Mouse (Mus musculus): Measurements from ENCODE around the gene Apmap. TPM values are rescaled to one million over a fixed set of nuclear protein-coding genes. Genes with fewer than 3 reads are reported as not detected.

Apmap gene
- polyA plus RNA-seq, 1 experiment: 83.3 TPM

GRCm38 (mm10) chr2:150637702-150638369 is 29.5 kb upstream of the Apmap start:
- TF ChIP-seq CTCF (IDR thresholded peaks at IDR 0.05; ENCODE audit: borderline replicate concordance, insufficient read depth, low read depth, low read length): no peak
- TF ChIP-seq POLR2A (IDR thresholded peaks at IDR 0.05; ENCODE audit: borderline replicate concordance, insufficient read depth, low read length): no peak
- Histone ChIP-seq H3K4me3 (replicated peaks; ENCODE audit: insufficient read depth, low read depth, low read length) (no peak overlapping the region), H3K4me1 (ENCODE audit: control insufficient read depth, insufficient read depth, low read length) (no peaks in the 10 kb centered on the region), H3K27me3 (ENCODE audit: control insufficient read depth, insufficient read depth, low read length) (no peaks in the 10 kb centered on the region), H3K27ac (ENCODE audit: insufficient read depth, low read length) (no peak overlapping the region)
- no peak for DNase-seq
- WGBS: 33% methylated on average over 6 of the region's 6 CpGs

- Histone ChIP-seq H3K4me1 (ENCODE audit: control insufficient read depth, insufficient read depth, low read length) (no peaks in the 10 kb centered on the region), H3K27me3 (ENCODE audit: control insufficient read depth, insufficient read depth, low read length) (no peaks in the 10 kb centered on the region), H3K4me3 (replicated peaks; ENCODE audit: insufficient read depth, low read depth, low read length) (no peak overlapping the region), H3K27ac (ENCODE audit: insufficient read depth, low read length) (no peak overlapping the region)
- no peak for TF ChIP-seq POLR2A (IDR thresholded peaks at IDR 0.05; ENCODE audit: borderline replicate concordance, insufficient read depth, low read length)
- no peak for TF ChIP-seq CTCF (IDR thresholded peaks at IDR 0.05; ENCODE audit: borderline replicate concordance, insufficient read depth, low read depth, low read length)
- no peak for DNase-seq
- WGBS: 74% methylated on average over 3 of the region's 3 CpGs
These were observed 27.6 kb upstream of the Apmap start for GRCm38 (mm10) chr2:150635877-150636446.

GRCm38 (mm10) chr2:150629255-150629654 is 20.9 kb upstream of the Apmap start:
- 82% methylated on average over 4 of the region's 4 CpGs for WGBS
- Histone ChIP-seq H3K27me3 (ENCODE audit: control insufficient read depth, insufficient read depth, low read length) (no peaks in the 10 kb centered on the region), H3K27ac (ENCODE audit: insufficient read depth, low read length) (no peak overlapping the region), H3K4me3 (replicated peaks; ENCODE audit: insufficient read depth, low read depth, low read length) (no peak overlapping the region), H3K4me1 (ENCODE audit: control insufficient read depth, insufficient read depth, low read length) (no peaks in the 10 kb centered on the region)
- DNase-seq: no peak
- TF ChIP-seq POLR2A (IDR thresholded peaks at IDR 0.05; ENCODE audit: borderline replicate concordance, insufficient read depth, low read length): no peak
- no peak for TF ChIP-seq CTCF (IDR thresholded peaks at IDR 0.05; ENCODE audit: borderline replicate concordance, insufficient read depth, low read depth, low read length)

- H3K27ac ChIP-seq (ENCODE audit: insufficient read depth, low read length): no peak overlapping the region
- no peak overlapping the region for H3K4me3 ChIP-seq (replicated peaks; ENCODE audit: insufficient read depth, low read depth, low read length)
- no peak for DNase-seq
- no peaks in the 10 kb centered on the region for H3K27me3 ChIP-seq (ENCODE audit: control insufficient read depth, insufficient read depth, low read length)
- no peak for TF ChIP-seq CTCF (IDR thresholded peaks at IDR 0.05; ENCODE audit: borderline replicate concordance, insufficient read depth, low read depth, low read length)
- no peak for TF ChIP-seq POLR2A (IDR thresholded peaks at IDR 0.05; ENCODE audit: borderline replicate concordance, insufficient read depth, low read length)
- no peaks in the 10 kb centered on the region for H3K4me1 ChIP-seq (ENCODE audit: control insufficient read depth, insufficient read depth, low read length)
- 62% methylated on average over 6 of the region's 6 CpGs for WGBS
These were observed 18.8 kb upstream of the Apmap start for GRCm38 (mm10) chr2:150627140-150627539.

- 86% methylated on average over 8 of the region's 8 CpGs for WGBS
- H3K4me3 ChIP-seq (replicated peaks; ENCODE audit: insufficient read depth, low read depth, low read length): no peak overlapping the region
- no peaks in the 10 kb centered on the region for H3K27me3 ChIP-seq (ENCODE audit: control insufficient read depth, insufficient read depth, low read length)
- TF ChIP-seq POLR2A (IDR thresholded peaks at IDR 0.05; ENCODE audit: borderline replicate concordance, insufficient read depth, low read length): no peak
- no peak for TF ChIP-seq CTCF (IDR thresholded peaks at IDR 0.05; ENCODE audit: borderline replicate concordance, insufficient read depth, low read depth, low read length)
- H3K27ac ChIP-seq (ENCODE audit: insufficient read depth, low read length): no peak overlapping the region
- no peak for DNase-seq
- H3K4me1 ChIP-seq (ENCODE audit: control insufficient read depth, insufficient read depth, low read length): no peaks in the 10 kb centered on the region
These were observed 16.6 kb upstream of the Apmap start for GRCm38 (mm10) chr2:150624926-150625325.

GRCm38 (mm10) chr2:150623957-150624356 is 15.6 kb upstream of the Apmap start:
- no peak for TF ChIP-seq POLR2A (IDR thresholded peaks at IDR 0.05; ENCODE audit: borderline replicate concordance, insufficient read depth, low read length)
- H3K27ac ChIP-seq (ENCODE audit: insufficient read depth, low read length): no peak overlapping the region
- H3K4me1 ChIP-seq (ENCODE audit: control insufficient read depth, insufficient read depth, low read length): no peaks in the 10 kb centered on the region
- H3K4me3 ChIP-seq (replicated peaks; ENCODE audit: insufficient read depth, low read depth, low read length): no peak overlapping the region
- H3K27me3 ChIP-seq (ENCODE audit: control insufficient read depth, insufficient read depth, low read length): no peaks in the 10 kb centered on the region
- DNase-seq: no peak
- 82% methylated on average over 3 of the region's 3 CpGs for WGBS

- 55% methylated on average over 3 of the region's 3 CpGs for WGBS
- DNase-seq: no peak
- H3K27ac ChIP-seq (ENCODE audit: insufficient read depth, low read length): no peak overlapping the region
- H3K27me3 ChIP-seq (ENCODE audit: control insufficient read depth, insufficient read depth, low read length): no peaks in the 10 kb centered on the region
- TF ChIP-seq CTCF (IDR thresholded peaks at IDR 0.05; ENCODE audit: borderline replicate concordance, insufficient read depth, low read depth, low read length) (no peak), POLR2A (IDR thresholded peaks at IDR 0.05; ENCODE audit: borderline replicate concordance, insufficient read depth, low read length) (no peak)
- no peaks in the 10 kb centered on the region for H3K4me1 ChIP-seq (ENCODE audit: control insufficient read depth, insufficient read depth, low read length)
- H3K4me3 ChIP-seq (replicated peaks; ENCODE audit: insufficient read depth, low read depth, low read length): no peak overlapping the region
These were observed 13.3 kb upstream of the Apmap start for GRCm38 (mm10) chr2:150621698-150622097.

GRCm38 (mm10) chr2:150610097-150610496 is 1.7 kb upstream of the Apmap start:
- Histone ChIP-seq H3K4me3 (replicated peaks; ENCODE audit: insufficient read depth, low read depth, low read length) (no peak overlapping the region), H3K4me1 (ENCODE audit: control insufficient read depth, insufficient read depth, low read length) (peaks cover 3% of the 10 kb centered on the region; the same call in 1 of the 2 replicates), H3K27ac (ENCODE audit: insufficient read depth, low read length) (no peak overlapping the region), H3K27me3 (ENCODE audit: control insufficient read depth, insufficient read depth, low read length) (no peaks in the 10 kb centered on the region)
- TF ChIP-seq POLR2A (IDR thresholded peaks at IDR 0.05; ENCODE audit: borderline replicate concordance, insufficient read depth, low read length) (no peak), CTCF (IDR thresholded peaks at IDR 0.05; ENCODE audit: borderline replicate concordance, insufficient read depth, low read depth, low read length) (no peak)
- DNase-seq: no peak
- 81% methylated on average over 3 of the region's 3 CpGs for WGBS

Measured in cerebellum, adult 2 months (tissue).